Mouse (Mus musculus): ENCODE measurements at regions not wholly inside any gene's neighbourhood (a gene's known extent, or its start where the extent isn't known, plus 50 kb on each side); places are given as distances from the start of the nearest gene placed in this dataset.

DNA sequence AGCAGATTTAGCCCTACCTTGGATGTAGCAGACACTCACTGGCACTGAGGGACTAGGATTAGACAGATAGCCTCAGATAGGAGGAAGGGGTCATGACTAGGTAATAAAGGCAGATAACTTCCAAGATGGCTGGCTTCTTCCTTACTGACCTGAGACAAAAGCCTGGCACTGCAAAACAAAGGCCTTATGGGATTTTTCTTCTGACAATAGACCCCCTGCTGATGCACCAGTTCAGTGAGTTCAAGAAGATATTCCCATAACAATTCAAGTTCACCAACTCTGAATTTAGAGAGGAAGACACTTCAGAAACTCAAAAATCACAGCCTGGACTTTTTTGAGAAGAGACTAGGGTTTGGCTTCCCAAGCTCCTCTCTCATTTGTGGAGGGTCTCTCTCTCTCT, 75.4 kb upstream of the Alg10b start:
- TF ChIP-seq E2F4 (IDR thresholded peaks at IDR 0.05; ENCODE audit: insufficient replicate concordance, low read depth, low read length) (no peak), POLR2AphosphoS2 (IDR thresholded peaks at IDR 0.05; ENCODE audit: low read depth, low read length) (no peak), RCOR1 (conservative IDR thresholded peaks at IDR 0.05; ENCODE audit: low read depth, low read length) (no peak), MAX (IDR thresholded peaks at IDR 0.05; ENCODE audit: low read length) (no peak)

All from CH12.LX (cell line).